Mouse (Mus musculus) cerebellum, adult 8-10 months (tissue): ENCODE results near the gene Ap2b1.
"Not testable (repeated sequence)": the region's sequence is repeated elsewhere in the genome, so short reads cannot be mapped to it uniquely, and the experiment has no call there.

Experiments used
- DNase-seq: peaks from one replicate; pipeline ENCODE4 v3.0.0; 2022

The Ap2b1 gene

GRCm38 (mm10) chr11:83302124-83302523 lies 3.3 kb downstream of the Ap2b1 start:
- no peak for DNase-seq

- peak; percentile 93 for DNase-seq
These were observed 3.9 kb downstream of the Ap2b1 start, which contains the start of gene Pex12 for GRCm38 (mm10) chr11:83302526-83303251. Pex12 (minus strand) TSS chr11:83302586.

GRCm38 (mm10) chr11:83303751-83304150 lies 4.9 kb downstream of the Ap2b1 start:
- no peak for DNase-seq

GRCm38 (mm10) chr11:83304485-83304884 lies 5.7 kb downstream of the Ap2b1 start:
- DNase-seq = no peak

GRCm38 (mm10) chr11:83306700-83307253 lies 8.0 kb downstream of the Ap2b1 start:
- DNase-seq = no peak

GRCm38 (mm10) chr11:83312471-83312870 lies 13.6 kb downstream of the Ap2b1 start:
- no peak for DNase-seq

- DNase-seq = no peak
These were observed 20.2 kb downstream of the Ap2b1 start for GRCm38 (mm10) chr11:83319048-83319447.

- not testable (repeated sequence) for DNase-seq
These were observed 27.9 kb downstream of the Ap2b1 start for GRCm38 (mm10) chr11:83326692-83327091.

GRCm38 (mm10) chr11:83327427-83327826 lies 28.6 kb downstream of the Ap2b1 start:
- peak; percentile 35 for DNase-seq

- DNase-seq = no peak
These were observed 37.0 kb downstream of the Ap2b1 start for GRCm38 (mm10) chr11:83335826-83336225.

GRCm38 (mm10) chr11:83339705-83340104 lies 40.9 kb downstream of the Ap2b1 start:
- no peak for DNase-seq

GRCm38 (mm10) chr11:83341716-83342245 lies 43.0 kb downstream of the Ap2b1 start:
- no peak for DNase-seq

GRCm38 (mm10) chr11:83355428-83355827 lies 56.6 kb downstream of the Ap2b1 start:
- DNase-seq = no peak

GRCm38 (mm10) chr11:83357421-83357820 lies 58.6 kb downstream of the Ap2b1 start:
- DNase-seq = peak; percentile 46

- peak; percentile 21 for DNase-seq
These were observed 65.8 kb downstream of the Ap2b1 start for GRCm38 (mm10) chr11:83364656-83365055.

GRCm38 (mm10) chr11:83371267-83371666 lies 72.4 kb downstream of the Ap2b1 start:
- peak; percentile 24 for DNase-seq

GRCm38 (mm10) chr11:83379745-83380341 lies 81.0 kb downstream of the Ap2b1 start:
- no peak for DNase-seq

GRCm38 (mm10) chr11:83382876-83383531 lies 84.2 kb downstream of the Ap2b1 start:
- no peak for DNase-seq

GRCm38 (mm10) chr11:83383532-83383887 lies 84.7 kb downstream of the Ap2b1 start:
- DNase-seq = no peak

GRCm38 (mm10) chr11:83393062-83393461 lies 94.2 kb downstream of the Ap2b1 start:
- DNase-seq = peak; percentile 32

GRCm38 (mm10) chr11:83394802-83395439 lies 96.1 kb downstream of the Ap2b1 start:
- no peak for DNase-seq

- no peak for DNase-seq
These were observed 98.8 kb downstream of the Ap2b1 start for GRCm38 (mm10) chr11:83397626-83398025.

GRCm38 (mm10) chr11:83398724-83399123 lies 99.9 kb downstream of the Ap2b1 start:
- no peak for DNase-seq
